In the genomic region with DNA sequence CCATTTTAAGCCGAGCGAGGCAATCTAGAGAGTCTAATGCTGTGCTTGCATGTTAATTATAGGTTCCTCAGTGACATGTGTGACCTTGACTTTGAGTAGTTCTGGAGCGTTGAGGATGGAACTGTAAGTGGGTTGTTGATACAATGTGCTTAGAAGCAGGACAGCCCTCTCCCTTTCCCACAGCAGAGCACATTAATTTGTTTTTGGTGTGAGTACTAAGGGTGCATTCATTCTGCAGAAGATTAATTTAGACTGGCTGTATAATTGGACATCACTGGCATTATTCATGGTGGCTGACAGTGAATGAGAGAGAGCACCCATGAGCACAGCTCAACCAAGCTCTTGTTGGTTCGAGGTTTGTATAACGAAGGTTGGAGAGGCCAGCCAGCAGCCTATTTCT, we compare ENCODE assay signal across 13 mouse cellular contexts.
"Had no signal": no experiment of that assay in that cellular context is flagged by ENCODE, and none has a peak within 500 bp of the region (broad histone marks: within the 10 kb centered on the region; RNA-seq: fewer than 3 reads in every experiment).

No protein-coding gene starts in this region.

- H3K27me3 ChIP-seq: kidney, embryonic 15.5 days; limb, embryonic 13.5 days; liver, embryonic 15.5 days; midbrain, embryonic 15.5 days; neural tube, embryonic 12.5 days; stomach, embryonic 15.5 days had no signal

- DNase-seq: kidney, postnatal 14 days; left cerebral cortex, postnatal 4 days; lung, adult 2 months; lung, postnatal 36 days; right cerebral cortex, postnatal 14 days; thymus, postnatal 36 days had no signal

- H3K9me3 ChIP-seq: kidney, embryonic 15.5 days; limb, embryonic 13.5 days; liver, embryonic 15.5 days; midbrain, embryonic 15.5 days; neural tube, embryonic 12.5 days; stomach, embryonic 15.5 days had no signal

- H3K4me2 ChIP-seq: kidney, embryonic 15.5 days; limb, embryonic 13.5 days; liver, embryonic 15.5 days; midbrain, embryonic 15.5 days; neural tube, embryonic 12.5 days; stomach, embryonic 15.5 days had no signal

- H3K4me3 ChIP-seq: kidney, embryonic 15.5 days; limb, embryonic 13.5 days; liver, embryonic 15.5 days; midbrain, embryonic 15.5 days; neural tube, embryonic 12.5 days; stomach, embryonic 15.5 days had no signal

- H3K9ac ChIP-seq: kidney, embryonic 15.5 days; limb, embryonic 13.5 days; liver, embryonic 15.5 days; midbrain, embryonic 15.5 days; neural tube, embryonic 12.5 days; stomach, embryonic 15.5 days had no signal

- H3K36me3 ChIP-seq: kidney, embryonic 15.5 days; limb, embryonic 13.5 days; liver, embryonic 15.5 days; midbrain, embryonic 15.5 days; neural tube, embryonic 12.5 days; stomach, embryonic 15.5 days had no signal

- H3K4me1 ChIP-seq: liver, embryonic 15.5 days; midbrain, embryonic 15.5 days; neural tube, embryonic 12.5 days; stomach, embryonic 15.5 days had no signal

- H3K27ac ChIP-seq: kidney, embryonic 15.5 days; limb, embryonic 13.5 days; liver, embryonic 15.5 days; midbrain, embryonic 15.5 days; neural tube, embryonic 12.5 days; stomach, embryonic 15.5 days had no signal

- ATAC-seq: lung, postnatal 0 days; midbrain, embryonic 15.5 days had no signal
